Mouse (Mus musculus) 3T3-L1 (cell line): ENCODE data around the gene Tpcn1.
"Not testable (repeated sequence)": the region's sequence is repeated elsewhere in the genome, so short reads cannot be mapped to it uniquely, and the experiment has no call there.

Source experiments
- DNase-seq: peaks from one replicate; pipeline ENCODE4 v3.0.0-alpha.2; 2015; ENCODE audit warnings: low read depth, low spot score

Gene Tpcn1

DNA sequence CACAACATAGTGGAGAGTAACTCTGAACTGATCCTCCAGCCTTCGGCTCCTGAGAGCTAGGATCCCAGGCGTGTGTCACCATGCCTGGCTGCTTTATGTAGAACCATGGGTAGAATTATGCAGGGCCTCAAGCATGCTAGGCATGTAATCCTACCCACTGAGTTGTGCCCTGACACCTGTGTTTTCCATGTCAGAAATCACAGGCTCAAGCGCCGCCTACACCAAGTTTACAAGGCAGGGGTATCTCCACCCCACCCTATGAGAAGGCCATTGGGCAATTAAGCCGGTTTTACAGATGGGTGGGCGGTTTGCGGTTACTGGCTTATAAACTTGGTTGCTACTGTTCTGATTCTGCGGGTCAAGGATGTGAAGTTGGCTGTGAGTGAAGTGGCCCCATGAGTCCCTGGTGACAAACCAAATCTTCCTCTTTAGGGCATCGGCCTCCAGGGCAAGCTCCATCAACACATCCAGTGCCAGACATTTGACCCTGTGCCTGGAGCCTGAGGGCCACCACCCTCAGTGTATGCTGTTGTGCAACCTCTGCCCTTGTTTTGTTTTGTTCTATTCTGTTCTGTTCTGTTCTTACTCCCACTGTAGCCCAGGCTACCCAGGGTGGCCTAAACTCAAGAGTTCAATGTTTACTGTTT is 74.3 kb downstream of the Tpcn1 start:
- peak; percentile 31 for DNase-seq

DNA sequence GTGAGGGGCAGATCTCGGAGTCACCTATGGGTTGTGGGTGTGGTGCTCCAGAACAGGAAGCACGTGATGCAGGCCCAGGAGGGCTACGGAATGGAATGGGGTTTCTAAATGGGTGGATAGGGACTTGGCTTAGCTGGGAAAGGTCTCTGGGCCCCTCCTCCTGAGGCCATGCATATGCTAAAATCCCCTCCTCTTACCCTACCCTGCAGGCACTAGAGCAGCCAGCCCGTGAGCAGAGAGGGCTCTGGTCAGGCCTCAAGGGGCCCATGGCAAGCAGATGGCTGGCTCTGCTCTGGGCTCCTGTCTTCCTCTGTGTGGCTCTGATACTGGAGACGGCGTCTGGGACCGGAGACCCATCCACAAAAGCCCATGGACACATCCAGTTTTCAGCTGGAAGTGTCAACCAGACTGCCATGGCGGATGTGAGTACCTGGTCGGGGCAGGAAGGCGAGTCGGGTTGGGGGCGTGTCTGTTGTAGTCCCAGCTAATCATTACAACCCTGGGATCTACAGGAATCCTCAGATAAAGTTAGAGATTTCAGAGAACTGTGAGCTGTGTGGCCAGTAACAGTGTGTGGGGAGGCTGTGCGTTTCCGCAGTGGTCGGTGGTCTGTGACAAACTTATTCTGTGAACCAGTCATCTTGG is 75.4 kb downstream of the Tpcn1 start:
- DNase-seq = no peak

DNA sequence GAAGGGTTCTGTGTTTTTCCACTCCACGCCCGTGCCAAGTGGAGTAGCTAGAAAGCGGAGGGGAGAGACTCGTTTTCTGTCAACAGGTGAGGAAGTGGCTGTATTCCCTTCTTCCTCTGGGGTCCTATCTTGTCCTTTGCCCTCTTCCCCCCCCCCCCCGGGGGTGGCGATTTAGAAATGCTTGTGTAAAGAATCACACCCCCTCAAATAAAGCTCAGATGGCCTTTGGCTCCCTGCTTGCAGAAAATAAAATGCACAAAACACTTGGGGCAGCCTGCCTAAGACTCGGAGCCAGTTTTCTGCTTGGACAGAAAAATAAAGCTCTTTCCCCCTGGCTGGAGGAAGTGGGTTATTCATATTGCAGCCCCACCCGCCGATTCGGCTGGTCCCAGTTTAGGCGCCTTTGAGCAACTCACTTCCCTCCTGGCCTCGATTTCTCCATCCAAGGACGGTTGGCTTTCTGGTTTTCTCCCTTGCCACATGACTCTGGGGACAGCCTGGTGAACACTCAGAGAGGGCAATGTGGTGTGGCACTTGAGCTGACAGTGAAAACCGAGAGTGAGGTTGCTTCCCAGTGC is 76.7 kb downstream of the Tpcn1 start:
- peak; percentile 43 for DNase-seq

DNA sequence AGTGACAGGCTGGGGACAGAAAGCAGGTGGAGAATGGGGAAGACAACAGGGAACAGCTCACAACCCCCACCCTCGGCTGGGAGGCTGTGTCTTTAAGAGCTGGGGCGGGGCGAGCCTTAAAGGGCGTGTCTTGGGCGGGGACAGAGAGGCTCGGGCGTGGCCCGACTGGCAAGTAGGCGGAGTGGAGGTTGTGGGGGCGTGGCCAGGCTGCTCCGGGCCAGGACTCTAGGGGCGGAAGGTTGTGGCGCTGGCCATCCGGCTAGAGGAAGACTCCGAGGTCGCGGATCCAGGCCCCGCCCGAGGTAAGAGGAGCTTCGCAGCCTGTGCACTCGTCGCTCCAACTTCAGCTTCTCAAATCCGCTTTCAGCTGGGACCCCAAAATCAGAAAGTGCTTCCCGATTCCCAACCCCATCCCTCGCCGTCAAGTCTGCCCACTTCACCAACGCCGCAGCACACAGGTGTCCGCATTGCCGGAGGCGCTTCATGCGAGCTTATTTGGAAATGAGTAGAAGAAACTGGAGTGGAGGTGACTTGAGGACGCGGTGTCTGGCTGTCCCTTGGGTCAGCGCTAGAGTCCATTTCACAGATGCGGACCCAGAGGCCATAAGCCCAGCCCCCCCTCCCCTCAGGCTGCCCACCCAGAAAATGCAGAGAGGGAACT is 77.4 kb downstream of the Tpcn1 start, which contains the start of gene Slc8b1:
Slc8b1 (plus strand) TSS at position 187 of the 661 bp plus-strand sequence.
- peak; percentile 94 for DNase-seq

DNA sequence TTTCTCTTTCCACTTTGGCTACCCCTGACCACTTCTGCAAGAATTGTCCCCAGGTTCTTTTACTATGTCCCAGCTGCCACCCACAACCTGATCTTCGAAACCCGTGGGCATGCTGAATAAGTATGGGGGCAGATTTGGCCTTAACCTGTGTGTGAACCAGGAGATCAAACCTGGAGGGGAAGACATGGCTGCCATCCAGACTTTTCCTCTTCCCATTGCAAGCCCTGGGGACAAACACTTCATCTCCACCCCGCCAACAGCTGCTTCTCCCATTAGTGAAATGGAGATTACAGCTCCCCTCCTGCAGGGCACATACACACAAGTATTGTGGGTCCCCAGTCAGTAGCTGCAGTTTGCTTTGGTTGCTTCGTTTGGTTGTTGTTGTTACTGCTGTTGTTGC is 81.2 kb downstream of the Tpcn1 start:
- DNase-seq = no peak

DNA sequence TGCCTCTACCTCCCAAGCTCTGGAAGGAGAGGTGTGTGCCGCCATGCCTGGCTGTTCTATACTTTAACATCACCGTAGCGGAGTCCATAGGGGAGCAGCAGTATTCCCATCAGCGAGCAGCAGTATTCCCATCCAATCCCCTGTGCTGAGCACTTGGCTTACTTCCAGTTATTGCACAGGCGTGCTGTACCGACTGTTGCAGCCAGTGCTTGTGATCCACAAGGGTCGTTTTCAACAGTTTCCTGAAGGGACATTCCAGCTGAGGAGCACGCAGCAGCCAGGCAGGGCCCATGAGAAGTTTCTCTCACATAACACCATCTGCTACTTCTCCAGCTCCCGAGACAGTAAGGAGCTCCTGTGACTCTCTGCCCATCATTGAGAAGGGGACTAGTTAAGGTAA is 82.0 kb downstream of the Tpcn1 start:
- DNase-seq = no peak

DNA sequence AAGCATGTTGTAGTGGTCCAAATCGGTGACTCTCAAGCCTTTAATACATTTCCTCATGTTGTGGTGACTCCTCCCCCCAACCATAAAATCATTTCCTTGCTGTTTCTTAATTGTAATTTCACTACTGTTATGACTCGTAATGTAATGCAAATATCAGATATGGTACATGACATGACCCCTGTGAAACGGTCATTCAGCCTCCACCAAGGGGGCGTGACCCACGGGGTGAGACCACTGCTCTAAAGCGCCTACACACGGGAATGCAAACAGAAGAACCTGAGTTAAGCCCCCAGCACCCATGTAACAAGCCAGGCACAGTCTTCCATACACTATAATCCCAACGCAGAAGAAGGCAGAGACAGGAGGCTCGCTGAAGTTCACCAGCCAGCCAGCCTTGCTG is 82.7 kb downstream of the Tpcn1 start:
- DNase-seq = no peak

DNA sequence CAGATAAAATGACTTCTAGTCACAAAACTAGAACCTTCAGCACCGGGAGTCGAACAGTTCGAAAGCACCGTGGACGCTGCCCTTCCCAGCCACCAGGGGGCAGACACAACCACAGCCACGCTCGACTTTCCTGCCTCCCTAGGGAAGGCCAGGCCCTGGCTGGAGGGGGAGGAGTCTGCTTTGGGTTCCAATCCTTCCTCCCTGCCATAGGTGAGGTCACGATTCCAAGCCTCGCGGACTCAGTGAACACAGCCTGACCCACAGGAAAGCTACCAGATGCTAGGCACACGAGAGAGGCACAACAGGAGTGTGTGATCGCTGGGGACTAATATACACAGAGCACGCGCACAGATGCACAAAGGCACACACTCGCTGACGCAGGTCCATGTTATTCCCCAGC is 83.1 kb downstream of the Tpcn1 start:
- DNase-seq = peak; percentile 97

DNA sequence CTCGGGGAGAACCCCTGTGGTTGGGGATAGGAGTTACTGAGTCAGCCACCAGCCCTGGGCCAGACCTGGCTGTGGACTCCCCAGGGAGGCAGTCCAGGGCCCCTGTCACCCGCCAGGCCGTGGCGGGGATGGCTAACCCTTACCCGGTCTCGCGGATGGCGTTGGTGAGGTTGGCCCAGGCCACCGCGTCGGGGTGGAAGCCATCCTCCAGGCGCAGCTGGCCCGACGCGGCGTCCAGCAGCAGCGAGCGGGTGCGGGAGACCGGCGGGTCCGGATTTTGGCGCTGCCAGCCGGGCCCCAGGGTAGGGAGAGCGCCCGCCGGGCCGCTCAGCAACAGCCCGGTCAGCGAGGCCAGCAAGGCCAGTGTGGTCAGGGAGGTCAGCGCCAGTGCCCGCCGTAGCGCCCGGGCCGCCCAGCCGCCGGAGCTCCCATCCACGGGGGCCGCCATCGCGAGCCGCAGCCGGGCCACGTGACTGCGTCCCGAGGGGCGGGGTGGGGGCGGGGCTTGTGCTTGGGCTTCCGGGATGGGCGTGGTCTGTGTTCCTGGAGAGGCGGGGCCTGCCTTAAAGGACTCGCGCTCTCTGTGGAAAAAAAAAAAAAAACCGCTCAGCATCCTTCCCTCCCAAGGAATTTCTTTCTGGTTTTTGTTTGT is 85.2 kb downstream of the Tpcn1 start, which contains the start of gene Plbd2:
Plbd2 (minus strand) TSS at position 482 of the 652 bp plus-strand sequence.
- peak; percentile 88 for DNase-seq

DNA sequence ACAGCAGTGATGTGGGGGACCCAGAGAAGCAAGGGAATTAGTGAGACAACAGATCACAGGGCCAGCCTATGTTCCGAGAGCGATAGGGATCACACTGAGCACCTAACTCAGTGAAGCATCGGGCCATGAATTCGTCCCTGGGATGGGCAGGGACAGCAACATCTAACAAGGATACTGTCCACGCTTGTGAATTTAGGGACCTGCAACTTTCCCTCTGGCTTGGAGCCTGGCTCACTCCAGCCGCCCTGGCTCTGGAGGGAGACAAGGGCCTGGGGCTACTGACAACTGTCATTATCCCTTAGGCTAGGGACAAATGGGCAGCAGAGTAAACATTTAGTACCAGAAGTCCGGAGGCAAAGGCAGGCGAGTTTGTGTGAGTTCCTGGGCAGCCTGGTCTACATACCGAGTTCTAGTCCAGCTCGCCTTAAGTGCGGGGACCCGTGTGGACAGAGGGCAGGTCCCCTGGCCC is 85.8 kb downstream of the Tpcn1 start:
- peak; percentile 66 for DNase-seq

DNA sequence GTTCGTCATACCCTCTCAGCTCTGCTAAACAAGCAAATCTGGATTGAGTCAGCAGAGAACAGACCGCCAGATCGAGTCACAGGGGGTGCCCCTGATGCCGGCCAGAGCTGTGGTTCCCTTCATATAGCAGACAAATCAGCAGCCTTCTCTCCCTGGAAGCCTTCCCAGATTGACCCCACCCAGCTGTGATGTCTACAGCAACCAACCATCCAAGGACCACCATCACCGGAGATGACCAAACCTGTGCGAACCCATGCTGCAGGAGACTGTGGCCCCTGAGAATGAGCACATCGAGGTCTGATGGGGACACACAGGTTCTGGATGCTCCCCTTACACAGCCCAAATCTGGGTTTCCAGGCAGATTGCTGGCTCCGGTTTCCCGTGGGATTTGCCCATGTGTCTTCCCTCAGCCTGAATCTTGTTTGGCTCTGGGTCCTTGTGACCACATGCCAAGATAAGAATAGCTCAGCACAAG is 86.3 kb downstream of the Tpcn1 start:
- DNase-seq = peak; percentile 86

DNA sequence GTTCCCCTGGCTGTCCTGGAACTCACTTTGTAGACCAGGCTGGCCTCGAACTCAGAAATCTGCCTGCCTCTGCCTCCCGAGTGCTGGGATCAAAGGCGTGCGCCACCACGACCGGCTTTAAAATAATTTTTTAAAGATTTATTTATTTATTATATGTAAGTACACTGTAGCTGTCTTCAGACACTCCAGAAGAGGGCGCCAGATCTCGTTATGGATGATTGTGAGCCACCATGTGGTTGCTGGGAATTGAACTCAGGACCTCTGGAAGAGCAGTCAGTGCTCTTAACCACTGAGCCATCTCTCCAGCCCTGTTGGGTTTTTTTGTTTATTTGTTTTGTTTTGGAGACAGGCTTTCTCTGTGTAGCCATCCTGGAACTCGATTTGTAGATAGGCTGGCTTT is 87.9 kb downstream of the Tpcn1 start:
- not testable (repeated sequence) for DNase-seq

DNA sequence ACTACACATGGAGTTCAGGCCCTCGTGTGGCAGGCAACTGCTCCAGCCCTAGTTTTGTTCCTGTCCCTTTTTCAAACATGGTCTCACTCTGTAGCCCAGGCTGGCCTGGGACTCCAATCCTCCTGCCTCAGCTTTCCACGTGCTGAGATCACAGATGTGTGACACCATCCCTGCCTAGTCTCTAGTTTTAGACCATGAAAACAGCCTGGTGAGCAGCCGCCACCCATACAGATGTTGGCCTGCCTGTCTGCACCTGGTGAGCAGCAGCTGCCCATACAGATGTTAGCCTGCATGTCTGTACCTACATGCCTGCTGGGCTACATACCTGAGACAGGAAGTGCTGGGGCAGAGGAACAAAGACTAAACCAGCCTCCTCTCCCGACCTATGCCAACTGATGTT is 89.3 kb downstream of the Tpcn1 start:
- DNase-seq = no peak

DNA sequence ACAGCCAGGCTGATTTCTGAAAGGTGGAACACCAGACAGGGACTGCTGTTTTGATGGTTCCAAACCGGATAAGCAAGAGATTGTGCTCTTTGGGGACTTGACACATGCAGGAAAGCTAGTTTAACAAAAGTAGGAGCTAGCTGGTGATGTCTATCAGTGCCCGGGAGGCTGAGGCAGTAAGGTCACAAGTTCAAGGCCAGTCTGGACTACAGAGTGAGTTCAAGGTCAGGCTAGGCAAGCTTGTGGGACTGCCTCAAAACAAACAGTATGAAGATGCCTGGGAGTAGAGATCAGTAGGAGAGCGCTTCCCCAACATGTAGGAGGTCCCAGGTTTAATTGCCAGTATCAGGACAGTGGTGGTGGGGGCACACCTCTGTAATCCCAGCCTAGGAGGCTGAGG is 91.4 kb downstream of the Tpcn1 start:
- DNase-seq = no peak

DNA sequence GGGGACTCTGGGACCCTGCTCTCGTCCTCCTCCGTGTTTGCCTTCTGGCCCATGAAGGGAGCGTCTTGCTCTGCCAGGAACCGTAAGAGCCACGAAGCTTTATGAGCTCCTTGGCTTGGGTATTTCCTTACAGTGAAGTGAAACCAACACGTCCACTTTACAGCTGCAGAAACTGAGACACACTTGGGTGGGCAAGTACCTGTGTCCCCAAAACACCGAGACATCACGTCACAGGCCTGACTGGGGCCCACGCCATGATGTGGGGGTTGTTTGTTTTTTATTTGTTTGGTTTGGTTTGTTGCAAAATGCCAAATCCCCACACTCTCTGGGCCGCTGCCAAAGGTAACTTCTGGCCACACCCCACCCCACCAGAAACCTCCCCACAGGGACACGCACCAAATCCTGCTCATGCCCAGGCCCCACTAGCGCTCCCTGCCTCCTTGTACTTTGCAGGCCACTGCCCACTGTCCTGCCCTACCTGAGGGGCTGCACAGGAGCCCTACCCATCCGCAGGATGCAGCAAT is 92.7 kb downstream of the Tpcn1 start:
- DNase-seq = no peak

DNA sequence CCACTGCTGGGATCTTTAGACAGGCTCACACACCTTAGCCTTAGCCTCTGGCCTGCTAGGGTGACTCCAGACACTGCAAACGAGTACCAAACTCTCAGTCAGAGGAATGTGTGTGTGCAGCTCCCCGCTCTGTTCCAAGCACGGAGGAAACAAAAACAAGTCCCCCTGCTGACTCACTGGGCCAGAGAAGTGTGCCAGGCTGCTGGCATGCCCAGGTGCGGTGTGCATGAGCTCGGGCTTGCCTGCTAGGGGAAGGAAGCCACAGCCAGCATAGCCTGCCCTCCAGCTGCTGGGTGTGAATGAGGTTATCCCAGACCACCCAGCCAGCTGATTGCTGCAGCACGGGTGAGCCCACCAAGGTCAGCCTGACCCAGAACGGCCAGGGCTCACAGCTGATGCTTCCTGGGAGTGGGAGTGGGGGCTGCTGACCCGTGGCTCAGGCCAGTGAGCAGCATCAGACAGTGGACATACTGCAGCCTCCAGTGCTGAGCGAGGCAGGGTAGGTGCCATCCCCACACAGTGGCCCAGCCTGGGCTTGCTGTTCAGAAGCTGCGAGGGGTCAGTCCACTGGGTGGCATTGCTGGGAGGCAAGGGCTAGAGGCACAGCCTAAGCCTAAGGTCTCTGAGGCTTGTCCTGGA is 93.3 kb downstream of the Tpcn1 start:
- DNase-seq = no peak

DNA sequence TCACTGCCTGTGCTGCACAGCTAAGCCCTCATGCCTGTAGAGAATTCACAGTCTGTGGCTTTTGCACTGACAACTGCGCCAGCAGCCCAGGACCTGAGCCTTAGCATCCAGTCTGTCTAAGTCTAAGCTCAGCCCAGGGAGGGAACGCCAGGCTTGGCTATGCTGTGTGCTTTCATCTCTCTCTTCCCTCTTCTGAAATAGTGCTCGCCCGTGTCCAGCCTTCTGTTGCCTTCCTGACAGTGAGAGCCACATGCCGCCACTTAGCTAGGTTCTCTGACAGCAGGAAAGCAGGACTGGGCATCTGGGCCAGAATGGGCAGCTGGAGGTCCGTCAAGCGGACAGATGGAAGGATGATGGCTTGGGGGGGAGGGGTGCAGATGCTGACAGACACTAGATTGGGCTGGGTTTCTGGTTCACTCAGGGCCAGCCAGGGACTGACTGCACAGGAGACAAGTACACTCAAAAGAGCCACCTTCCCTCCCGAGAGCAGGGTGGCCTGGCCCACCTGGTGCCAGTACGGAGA is 94.5 kb downstream of the Tpcn1 start:
- no peak for DNase-seq

DNA sequence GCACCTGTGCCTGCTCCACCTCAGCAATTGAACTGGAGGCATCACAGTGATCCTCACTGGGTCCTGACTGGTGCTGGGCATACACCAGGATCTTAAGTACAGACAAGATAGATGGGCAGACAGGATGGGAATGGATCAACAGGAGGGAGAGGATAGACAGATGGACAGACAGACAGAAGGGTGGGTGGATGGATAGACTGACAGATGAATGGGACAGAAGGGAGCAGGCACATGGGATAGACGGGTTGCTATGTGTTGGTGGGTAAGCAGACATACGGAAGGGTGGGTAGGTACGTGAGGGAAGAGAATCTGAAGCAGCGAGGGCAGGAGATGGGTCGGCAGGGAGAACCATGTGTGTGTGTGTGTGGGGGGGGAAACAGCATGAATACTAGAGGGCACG is 95.0 kb downstream of the Tpcn1 start:
- no peak for DNase-seq

DNA sequence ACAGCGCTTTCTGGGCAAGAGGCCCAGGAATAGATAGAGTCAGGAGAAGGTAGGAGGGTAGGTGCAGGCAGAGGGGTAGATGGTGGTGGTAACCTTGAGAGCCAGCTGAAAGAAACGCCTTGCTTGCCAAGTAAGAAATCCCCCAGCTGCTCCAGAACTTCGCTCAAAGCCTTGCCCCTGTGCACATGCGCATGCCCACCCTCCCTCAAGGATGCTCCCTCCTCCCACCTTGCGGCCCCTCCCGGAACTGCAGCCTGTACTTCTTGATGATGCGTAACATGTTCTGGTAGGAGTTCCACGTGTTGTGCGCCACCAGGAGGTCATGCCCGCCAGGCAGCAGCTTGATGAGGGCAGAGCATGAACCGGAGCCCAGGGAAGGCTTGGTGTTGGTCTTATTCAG is 96.0 kb downstream of the Tpcn1 start:
- no peak for DNase-seq

DNA sequence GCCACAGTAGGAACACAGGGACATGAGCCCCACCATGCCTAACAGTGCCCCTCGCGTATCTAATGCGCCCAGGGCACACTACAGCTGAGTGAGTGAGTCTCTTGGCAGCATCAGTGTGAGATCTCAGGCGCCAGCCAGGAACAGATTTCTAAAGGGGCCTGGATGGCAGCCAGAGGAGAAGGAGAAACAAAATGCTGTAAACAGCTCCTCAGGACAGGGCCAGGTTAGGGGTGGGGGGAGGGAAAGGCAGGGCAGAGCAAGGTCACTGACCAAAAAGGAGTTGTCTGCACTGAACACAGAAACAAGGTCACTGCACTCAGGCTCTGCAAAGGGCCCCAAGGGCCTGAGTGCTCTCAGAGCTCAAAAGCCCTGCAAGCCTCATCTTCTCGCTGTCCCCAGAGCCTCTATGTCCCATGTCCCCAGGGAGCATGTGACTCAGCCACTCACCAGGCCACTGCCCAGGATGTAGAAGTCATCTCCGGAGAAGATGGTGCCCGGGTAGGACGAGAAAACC is 97.7 kb downstream of the Tpcn1 start:
- no peak for DNase-seq

DNA sequence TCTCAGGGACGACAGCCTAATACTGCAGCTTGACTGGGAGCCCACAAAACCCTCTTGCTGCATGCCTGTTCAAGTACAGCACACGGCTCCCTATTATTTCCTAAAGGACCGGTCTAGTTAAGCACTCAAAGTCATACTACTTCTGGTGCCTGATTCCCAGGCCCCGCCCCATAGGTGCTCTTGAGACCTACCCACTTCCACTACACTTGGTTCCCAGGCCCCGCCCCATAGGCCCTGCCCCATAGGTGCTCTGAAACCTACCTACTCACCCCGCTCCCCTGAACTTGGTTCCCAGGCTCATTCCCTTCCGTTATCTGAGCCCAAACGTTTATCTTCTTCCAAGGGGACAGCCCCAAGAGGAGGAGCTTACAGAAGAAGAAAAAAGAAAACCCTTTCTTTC is 100.6 kb downstream of the Tpcn1 start:
- DNase-seq = no peak
